Comparison of ENCODE assay signal across 8 mouse cellular contexts in the genomic region with DNA sequence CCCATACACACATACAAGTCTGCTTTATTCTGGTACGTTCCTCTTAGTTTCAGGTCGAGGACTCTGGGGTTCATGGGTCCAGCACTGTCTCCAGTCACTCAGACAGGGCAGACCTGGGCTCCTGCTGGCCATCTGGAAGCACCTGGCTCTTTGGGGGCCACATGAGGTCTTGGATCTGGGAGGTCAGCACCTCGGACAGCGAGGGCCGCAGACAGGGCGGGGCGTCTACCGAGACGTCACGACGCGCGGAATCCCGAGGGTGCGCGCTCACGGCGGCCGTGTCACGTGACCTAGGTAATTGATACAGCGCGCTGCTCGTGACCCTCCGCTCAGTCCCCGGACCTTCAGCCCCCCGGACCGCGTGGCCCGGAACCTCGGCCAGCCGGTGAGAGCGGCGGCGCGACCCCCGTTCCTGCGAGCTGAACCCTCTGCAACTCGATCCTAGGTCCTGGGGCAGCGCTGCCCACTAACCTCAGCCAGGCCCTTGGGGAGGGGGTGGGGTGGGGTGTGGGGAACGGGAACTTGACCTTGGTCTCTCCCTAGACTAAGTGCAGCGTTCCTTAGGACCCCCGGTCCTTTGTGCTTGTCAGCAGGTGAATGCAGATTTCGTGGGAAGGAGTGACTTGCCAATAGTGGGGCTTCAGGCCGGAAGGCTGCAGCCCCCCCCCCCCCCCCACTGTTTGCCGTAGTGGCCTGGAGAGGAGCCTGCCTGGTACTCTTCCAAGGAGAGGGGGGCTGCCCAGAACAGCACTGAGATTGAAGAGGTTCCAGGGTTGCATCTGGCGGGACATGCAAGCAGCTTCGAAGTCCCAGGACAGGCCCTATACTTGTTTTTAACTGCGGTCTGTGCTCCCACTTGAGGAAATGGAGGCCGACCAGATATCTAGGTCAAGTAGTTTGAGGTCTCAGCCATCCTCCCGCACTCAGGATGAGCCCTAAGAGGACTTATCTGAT. TPM values are rescaled to one million over a fixed set of nuclear protein-coding genes. Genes with fewer than 3 reads are reported as not detected.
A peak's percentile ranks its signal among the peaks of the same experiment; 100 is the strongest.
DNase-seq lines count a peak whose midpoint lies in the region; ATAC-seq and TF ChIP-seq lines count a peak whose summit lies in the region.

A gene (plus strand): TSS at position 288 of the 954 bp plus-strand sequence.

- intact Hi-C loops in left cerebral cortex, adult 2 months (cut with DNase I) = loop anchor here (5.0 kb wide), 1 partner anchor 150 kb away; no protein-coding TSS in a partner anchor

- DNase-seq in adrenal gland, adult 8-10 months = peak; percentile 50
- peak; percentile 97 for DNase-seq in embryo, embryonic 10 days (ENCODE audit: low spot score)
- DNase-seq in gastrocnemius, adult 8-10 months (ENCODE audit: low spot score in 2 of 2) = peak; percentile 26 to 27
- DNase-seq in hindbrain, postnatal 0 days (ENCODE audit: low spot score) = peak; percentile 83
- DNase-seq in left cerebral cortex, adult 2 months (ENCODE audit: extremely low spot score in 1 of 2, low spot score in 2 of 2) = peak; percentile 79 to 81
- DNase-seq in lung, postnatal 4 days = peak; percentile 76 to 79
- peak; percentile 81 to 82 for DNase-seq in right cerebral cortex, adult 2 months (ENCODE audit: low spot score in 2 of 2)
- peak; percentile 85 for DNase-seq in yolk sac, embryonic 10.5 days (ENCODE audit: low spot score)

- no peak for TF ChIP-seq CTCF in hindbrain, postnatal 0 days (IDR thresholded peaks at IDR 0.05; ENCODE audit: low read depth)
- no peak for TF ChIP-seq CTCF in left cerebral cortex, adult 2 months (IDR thresholded peaks at IDR 0.05)

- peak within 1 kb of the TSS; percentile 90 for H3K4me2 ChIP-seq in hindbrain, postnatal 0 days (ENCODE audit: low read depth, low read length)

- H3K36me3 ChIP-seq in hindbrain, postnatal 0 days (ENCODE audit: insufficient read depth, low read length) = no peaks in the 10 kb centered on the region; the same call in 1 of the 2 replicates

- peaks cover 8% of the 10 kb centered on the region; the same call in 1 of the 2 replicates for H3K4me1 ChIP-seq in hindbrain, postnatal 0 days (ENCODE audit: insufficient read depth, low read length)

- H3K9me3 ChIP-seq in hindbrain, postnatal 0 days (ENCODE audit: low read length) = no peaks in the 10 kb centered on the region

- no peaks in the 10 kb centered on the region for H3K27me3 ChIP-seq in hindbrain, postnatal 0 days (ENCODE audit: insufficient read depth, low read length)

- peak within 1 kb of the TSS; percentile 76 for H3K9ac ChIP-seq in hindbrain, postnatal 0 days (replicated peaks; ENCODE audit: low read length)

- 3% methylated on average over 49 of the region's 50 CpGs for WGBS in hindbrain, postnatal 0 days

- peak within 1 kb of the TSS; percentile 60 for H3K4me3 ChIP-seq in hindbrain, postnatal 0 days (ENCODE audit: low read length)
- H3K4me3 ChIP-seq in left cerebral cortex, adult 2 months = peak within 1 kb of the TSS; percentile 75

- no peak within 1 kb of the TSS for H3K27ac ChIP-seq in hindbrain, postnatal 0 days
- peak within 1 kb of the TSS; percentile 89 for H3K27ac ChIP-seq in left cerebral cortex, adult 2 months

- ATAC-seq in hindbrain, postnatal 0 days = peak; percentile 80

RNA-seq across cellular contexts. Expression of the gene that starts here (rescaled TPM):
- total RNA-seq in adrenal gland, adult 8-10 months (2022) = 10 to 100 TPM; 12.2 to 18.3 (median 15.2) TPM
- total RNA-seq in gastrocnemius, adult 8-10 months (2022) = under 1 TPM; 0.34 to 0.75 (median 0.45) TPM
- 33.5 and 34.0 TPM in 2 replicates for total RNA-seq in hindbrain, postnatal 0 days (2014; rRNA removed)
- 21.2 and 22.5 TPM in 2 replicates for polyA plus RNA-seq in hindbrain, postnatal 0 days (2015; fragmentation: Nextera tagmentation; extraction: Ambion mirVana)
- total RNA-seq in left cerebral cortex, adult 2 months (2021) = 100 to 1,000 TPM; 110 to 114 TPM

Comparison
In these comparisons a context has a peak if more than half of its experiments do, and no peak if none do; other contexts are left out.
1. RNA of the gene that starts here (total RNA-seq): 110 to 114 TPM in left cerebral cortex, adult 2 months, 33.5 to 34.0 TPM in hindbrain, postnatal 0 days and 12.2 to 18.3 TPM in adrenal gland, adult 8-10 months; 0.34 to 0.75 TPM in gastrocnemius, adult 8-10 months; every median in the first group is over 4 times any median in the second.
2. Peak in DNase-seq in gastrocnemius, adult 8-10 months; RNA of the gene not detected or under 1 TPM.
3. DNase-seq: peak in every context shown above with its lines; median percentile 97 in embryo, embryonic 10 days; 85 in yolk sac, embryonic 10.5 days; 83 in hindbrain, postnatal 0 days; 82 in right cerebral cortex, adult 2 months; 80 in left cerebral cortex, adult 2 months; 78 in lung, postnatal 4 days; 50 in adrenal gland, adult 8-10 months; 26 in gastrocnemius, adult 8-10 months.